Mouse (Mus musculus): Measurements from ENCODE around the gene Cpsf3.

- TF ChIP-seq POLR2A (IDR thresholded peaks at IDR 0.05; ENCODE audit: insufficient read depth, low read depth, low read length) (no peak), CTCF (IDR thresholded peaks at IDR 0.05; ENCODE audit: insufficient read depth, low read depth, low read length) (no peak)
Observed at GRCm38 (mm10) chr12:21325266-21325665, 40.1 kb downstream of the Cpsf3 start.

All from olfactory bulb, adult 2 months (tissue).